Mouse (Mus musculus) forebrain, postnatal 0 days (tissue): ENCODE data around the gene Dis3l. TPM values are rescaled to one million over a fixed set of nuclear protein-coding genes. Genes with fewer than 3 reads are reported as not detected.

Experiments
- ATAC-seq: fragments of 200-750 bp; cut with Nextera tagmentation; 2 replicates; pipeline ENCODE4 v1.8.0; 2017; ENCODE audit warnings: mild to moderate bottlenecking, moderate library complexity
- DNase-seq: peaks from one replicate; pipeline ENCODE4 v3.0.0-alpha.2; 2015
- H3K27ac ChIP-seq: fragments of 300-500 bp; sonication (generic); 2 replicates; pipeline ENCODE4 v1.5.1; 2014; ENCODE audit warnings: low read depth, mild to moderate bottlenecking, antibody characterized with exemption, low read length, moderate library complexity, mixed read lengths
- H3K27me3 ChIP-seq: fragments of 300-500 bp; sonication (generic); 2 replicates; pipeline ENCODE4 v1.6.1; 2014; ENCODE audit warnings: mild to moderate bottlenecking, low read length, mixed read lengths; ENCODE audit not compliant: insufficient read depth
- H3K36me3 ChIP-seq: fragments of 300-500 bp; sonication (generic); 2 replicates; pipeline ENCODE4 v1.6.1; 2014; ENCODE audit warnings: mild to moderate bottlenecking, moderate library complexity; ENCODE audit not compliant: insufficient read depth
- H3K4me1 ChIP-seq: fragments of 300-500 bp; sonication (generic); 2 replicates; pipeline ENCODE4 v1.6.1; 2014; ENCODE audit warnings: antibody characterized with exemption; ENCODE audit not compliant: insufficient read depth
- H3K4me2 ChIP-seq: fragments of 300-500 bp; sonication (generic); 2 replicates; pipeline ENCODE4 v1.6.1; 2014; ENCODE audit warnings: low read depth, mild to moderate bottlenecking, moderate library complexity
- H3K4me3 ChIP-seq: fragments of 300-500 bp; sonication (generic); 2 replicates; pipeline ENCODE4 v1.5.1; 2014; ENCODE audit warnings: low read depth, low read length, mixed read lengths
- H3K9ac ChIP-seq: fragments of 300-500 bp; sonication (generic); 2 replicates; pipeline ENCODE4 v1.6.1; 2014; ENCODE audit warnings: mild to moderate bottlenecking
- H3K9me3 ChIP-seq: fragments of 300-500 bp; sonication (generic); 2 replicates; pipeline ENCODE4 v1.6.1; 2016; ENCODE audit warnings: low read length
- CTCF ChIP-seq: sonication (generic); IDR thresholded peaks from 2 replicates; pipeline ENCODE4 v1.5.1; 2016; ENCODE audit warnings: antibody characterized with exemption, control low read depth, low read depth
- whole genome bisulfite sequencing: fragments of 180-500 bp; shearing (Covaris S2); extraction: QIAGEN DNeasy Blood & Tissue Kit; methylation state at CpG from one replicate; pipeline ENCODE4 v1.1.7; 2014; 5-methylcytosine and 5-hydroxymethylcytosine counted together
- polyA plus RNA-seq: library from polyadenylated mRNA; unstranded; fragments of >200 nt; fragmentation: Nextera tagmentation; extraction: Ambion mirVana; gene quantifications from 2 replicates; pipeline ENCODE4 v1.2.1, GENCODE M21; 2015
- total RNA-seq: library from RNA; depleted of rRNA; stranded (reverse); fragments of >200 nt; gene quantifications from 2 replicates; pipeline ENCODE4 v1.2.3, GENCODE M21; 2014

The Dis3l gene
- total and polyA plus RNA-seq, 2 experiments from 2014 or later: 18.1 to 28.6 TPM

GRCm38 (mm10) chr9:64371305-64371819, 30.3 kb upstream of the Dis3l start:
- H3K36me3 ChIP-seq: no peaks in the 10 kb centered on the region
- no peak overlapping the region for H3K9ac ChIP-seq
- no peaks in the 10 kb centered on the region for H3K9me3 ChIP-seq
- WGBS: 57% methylated on average over 11 of the region's 11 CpGs
- H3K4me3 ChIP-seq: no peak overlapping the region
- ATAC-seq: no peak
- no peaks in the 10 kb centered on the region for H3K27me3 ChIP-seq
- TF ChIP-seq CTCF: no peak
- DNase-seq: no peak
- H3K4me2 ChIP-seq: no peak overlapping the region
- no peaks in the 10 kb centered on the region for H3K4me1 ChIP-seq
- no peak overlapping the region for H3K27ac ChIP-seq

GRCm38 (mm10) chr9:64369871-64370270, 28.8 kb upstream of the Dis3l start:
- ATAC-seq: no peak

GRCm38 (mm10) chr9:64361231-64361950, 20.3 kb upstream of the Dis3l start:
- no peak overlapping the region for H3K27ac ChIP-seq
- WGBS: 83% methylated on average over 9 of the region's 9 CpGs
- TF ChIP-seq CTCF: no peak
- H3K9ac ChIP-seq: no peak overlapping the region
- H3K27me3 ChIP-seq: no peaks in the 10 kb centered on the region
- H3K4me1 ChIP-seq: no peaks in the 10 kb centered on the region
- no peaks in the 10 kb centered on the region for H3K9me3 ChIP-seq
- no peaks in the 10 kb centered on the region for H3K36me3 ChIP-seq
- no peak overlapping the region for H3K4me2 ChIP-seq
- H3K4me3 ChIP-seq: no peak overlapping the region
- ATAC-seq (no peak), DNase-seq (no peak)

More at GRCm38 (mm10) chr9:64369871-64370270, 28.8 kb upstream of the Dis3l start:
- no peaks in the 10 kb centered on the region for H3K27me3 ChIP-seq
- H3K4me2 ChIP-seq: no peak overlapping the region
- H3K9ac ChIP-seq: no peak overlapping the region
- H3K27ac ChIP-seq: no peak overlapping the region
- no peak for DNase-seq
- H3K36me3 ChIP-seq: no peaks in the 10 kb centered on the region
- no peak overlapping the region for H3K4me3 ChIP-seq
- no peaks in the 10 kb centered on the region for H3K9me3 ChIP-seq
- no peak for TF ChIP-seq CTCF
- H3K4me1 ChIP-seq: no peaks in the 10 kb centered on the region
- WGBS: 67% methylated on average over 7 of the region's 7 CpGs

- no peak overlapping the region for H3K4me2 ChIP-seq
- 91% methylated on average over 7 of the region's 7 CpGs for WGBS
- H3K9me3 ChIP-seq: no peaks in the 10 kb centered on the region
- ATAC-seq: no peak
- no peak for TF ChIP-seq CTCF
- no peak overlapping the region for H3K9ac ChIP-seq
- no peaks in the 10 kb centered on the region for H3K4me1 ChIP-seq
- H3K4me3 ChIP-seq: no peak overlapping the region
- H3K27ac ChIP-seq: no peak overlapping the region
- no peaks in the 10 kb centered on the region for H3K27me3 ChIP-seq
- DNase-seq: no peak
- H3K36me3 ChIP-seq: no peaks in the 10 kb centered on the region
Measured at GRCm38 (mm10) chr9:64355627-64356026, 14.5 kb upstream of the Dis3l start.

- ATAC-seq (no peak), DNase-seq (no peak)
- TF ChIP-seq CTCF: peak; percentile 55
- Histone ChIP-seq H3K4me2 (no peak overlapping the region), H3K4me3 (no peak overlapping the region), H3K27me3 (no peaks in the 10 kb centered on the region), H3K9ac (no peak overlapping the region), H3K4me1 (no peaks in the 10 kb centered on the region), H3K27ac (no peak overlapping the region), H3K9me3 (no peaks in the 10 kb centered on the region), H3K36me3 (no peaks in the 10 kb centered on the region)
- WGBS: 43% methylated on average over 3 of the region's 3 CpGs
Measured at GRCm38 (mm10) chr9:64351191-64351590, 10.1 kb upstream of the Dis3l start.

GRCm38 (mm10) chr9:64349490-64349889, 8.4 kb upstream of the Dis3l start:
- 36% methylated on average over 5 of the region's 5 CpGs for WGBS
- H3K9ac ChIP-seq: no peak overlapping the region
- TF ChIP-seq CTCF: no peak
- H3K4me2 ChIP-seq: no peak overlapping the region
- ATAC-seq (no peak), DNase-seq (no peak)
- H3K4me3 ChIP-seq: no peak overlapping the region
- no peak overlapping the region for H3K27ac ChIP-seq
- no peaks in the 10 kb centered on the region for H3K36me3 ChIP-seq
- no peaks in the 10 kb centered on the region for H3K4me1 ChIP-seq
- H3K27me3 ChIP-seq: no peaks in the 10 kb centered on the region
- H3K9me3 ChIP-seq: no peaks in the 10 kb centered on the region

- Histone ChIP-seq H3K27ac (no peak overlapping the region), H3K36me3 (no peaks in the 10 kb centered on the region), H3K9me3 (no peaks in the 10 kb centered on the region), H3K4me1 (no peaks in the 10 kb centered on the region), H3K4me3 (no peak overlapping the region), H3K9ac (no peak overlapping the region), H3K27me3 (no peaks in the 10 kb centered on the region), H3K4me2 (no peak overlapping the region)
- DNase-seq (peak; percentile 61), ATAC-seq (no peak)
- 0% methylated on average over 1 of the region's 1 CpGs for WGBS
- peak; percentile 80 for TF ChIP-seq CTCF
Measured at GRCm38 (mm10) chr9:64347377-64347776, 6.3 kb upstream of the Dis3l start.
